Mouse (Mus musculus): ENCODE results near the gene Spag17.

Gene Spag17

DNA sequence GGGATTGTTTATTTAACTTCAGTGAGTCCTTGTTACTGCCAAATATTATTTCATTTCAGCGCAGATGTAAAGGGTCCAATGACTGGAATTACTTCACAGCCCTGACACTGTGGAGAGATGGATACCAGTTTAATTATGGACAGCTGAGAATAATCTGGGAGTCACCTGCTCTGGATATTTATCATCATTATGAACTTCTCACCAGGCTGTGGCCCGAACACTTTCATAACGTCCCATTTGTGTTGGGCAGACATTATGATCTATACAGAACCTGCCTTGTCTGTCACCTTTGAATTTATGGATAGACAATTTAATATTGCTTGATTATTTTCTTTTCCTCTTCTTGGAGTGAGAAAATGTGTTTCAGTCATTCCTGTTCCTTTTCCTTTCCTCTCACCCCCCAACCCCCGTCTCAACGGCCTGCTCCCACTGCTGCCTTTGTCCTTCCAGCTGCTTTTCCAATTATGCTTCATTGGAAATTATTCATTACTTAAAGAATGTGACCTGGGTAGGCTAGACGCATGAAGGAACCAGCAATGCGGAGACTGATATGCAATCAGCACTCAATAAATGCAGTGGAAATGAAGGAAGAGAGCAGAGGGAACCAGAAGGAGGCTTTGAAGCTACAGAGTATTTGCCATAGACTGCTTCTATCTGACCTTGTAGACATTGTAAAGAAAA lies 74.7 kb downstream of the Spag17 start:
- ATAC-seq (ENCODE audit: insufficient number of reproducible peaks, low FRiP score, low TSS enrichment) = no peak

DNA sequence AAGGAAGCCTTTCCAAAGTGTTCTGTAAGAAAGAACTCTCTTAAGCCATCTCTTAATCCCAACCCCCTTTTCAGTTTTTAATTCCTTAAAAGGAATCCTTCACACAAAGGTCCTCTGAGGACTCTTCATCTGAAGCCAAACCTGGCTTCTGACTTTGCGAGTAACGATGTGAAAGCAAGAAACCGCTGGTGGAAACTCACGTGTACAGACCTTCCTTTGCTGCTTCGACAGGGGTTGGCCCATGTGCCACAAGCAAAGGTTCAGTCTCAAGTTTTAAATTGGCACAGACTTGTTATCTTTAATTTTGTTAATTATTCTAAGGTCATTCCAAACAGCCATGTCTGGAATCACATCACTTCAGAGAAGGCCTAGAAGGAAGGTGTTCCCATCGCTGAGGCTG lies 79.1 kb downstream of the Spag17 start:
- no peak for ATAC-seq (ENCODE audit: insufficient number of reproducible peaks, low FRiP score, low TSS enrichment)

DNA sequence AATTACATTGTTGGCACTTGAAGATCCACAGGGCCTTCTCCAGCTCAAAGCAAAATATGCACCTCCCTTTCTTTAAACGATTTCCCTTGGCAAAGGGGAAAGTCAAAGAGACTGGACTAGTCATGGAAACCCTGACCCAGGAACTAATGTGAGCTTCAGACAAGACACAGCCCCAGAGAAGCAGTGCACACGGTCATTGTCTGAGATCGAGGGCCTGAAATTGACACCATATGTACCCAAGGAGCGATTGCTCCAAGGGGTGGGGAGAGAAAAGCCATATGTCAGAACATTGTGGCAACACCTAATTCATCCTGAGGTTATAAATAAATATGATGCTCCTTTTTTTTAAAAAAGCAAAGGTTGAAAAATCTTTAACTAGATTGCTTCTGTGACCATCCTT lies 80.7 kb downstream of the Spag17 start:
- no peak for ATAC-seq (ENCODE audit: insufficient number of reproducible peaks, low FRiP score, low TSS enrichment)

DNA sequence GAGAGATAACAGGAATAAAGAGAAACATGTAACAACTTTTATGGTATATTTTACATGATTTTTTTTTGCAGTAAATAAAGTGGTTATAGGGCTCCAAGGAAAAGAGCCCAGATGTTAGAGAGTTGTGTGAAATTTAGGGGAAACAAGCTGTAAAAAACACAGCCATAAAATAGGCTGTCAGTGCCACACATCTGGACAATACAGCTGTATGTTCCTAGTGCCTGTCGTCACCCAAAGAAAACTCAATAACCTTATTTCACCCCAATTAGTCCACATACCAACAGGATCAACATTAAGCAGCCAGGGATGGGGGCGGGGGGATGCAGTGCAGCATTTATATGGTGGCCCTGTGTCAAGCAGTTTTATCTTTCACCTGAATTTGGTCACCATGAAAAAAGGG lies 81.1 kb downstream of the Spag17 start:
- ATAC-seq (ENCODE audit: insufficient number of reproducible peaks, low FRiP score, low TSS enrichment) = no peak

DNA sequence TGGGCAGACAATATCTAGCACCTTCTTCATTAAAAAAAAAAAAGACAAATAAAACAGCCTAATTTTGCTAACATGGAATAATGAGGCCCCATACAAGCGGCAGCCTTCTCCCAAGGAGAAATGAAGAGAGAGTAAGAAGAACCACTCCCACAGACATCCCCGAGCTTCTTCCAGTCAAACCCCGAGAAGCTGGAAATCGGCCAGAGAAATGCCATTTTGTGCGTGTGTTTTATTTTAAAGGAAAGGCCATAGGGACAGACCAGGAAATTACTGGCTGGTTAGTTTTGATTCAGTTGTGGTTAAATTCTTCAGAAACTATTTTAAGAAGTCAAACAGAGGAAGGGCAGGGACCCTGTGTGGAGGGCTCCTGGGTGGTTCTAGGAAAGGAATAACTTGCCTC lies 85.6 kb downstream of the Spag17 start:
- ATAC-seq (ENCODE audit: insufficient number of reproducible peaks, low FRiP score, low TSS enrichment) = no peak

DNA sequence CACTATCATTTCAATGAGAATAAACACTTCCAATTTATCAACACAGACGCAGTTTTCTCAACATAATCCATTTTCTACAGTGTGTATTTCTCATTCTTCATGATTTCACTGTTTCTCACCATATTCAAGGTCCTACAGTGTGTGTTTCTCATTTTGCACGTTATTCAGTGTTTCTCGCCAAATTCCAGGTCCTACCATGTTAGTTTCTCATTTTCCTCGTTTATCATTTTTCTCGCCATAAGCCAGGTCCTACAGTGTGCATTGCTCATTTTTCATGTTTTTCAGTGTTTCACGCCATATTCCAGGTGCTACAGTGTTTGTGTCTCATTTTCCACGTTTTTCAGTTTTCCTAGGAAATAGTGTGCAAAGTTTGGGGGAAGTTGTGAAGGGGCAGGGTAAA lies 95.8 kb downstream of the Spag17 start:
- no peak; the same call in 1 of the 2 replicates for ATAC-seq (ENCODE audit: insufficient number of reproducible peaks, low FRiP score, low TSS enrichment)

DNA sequence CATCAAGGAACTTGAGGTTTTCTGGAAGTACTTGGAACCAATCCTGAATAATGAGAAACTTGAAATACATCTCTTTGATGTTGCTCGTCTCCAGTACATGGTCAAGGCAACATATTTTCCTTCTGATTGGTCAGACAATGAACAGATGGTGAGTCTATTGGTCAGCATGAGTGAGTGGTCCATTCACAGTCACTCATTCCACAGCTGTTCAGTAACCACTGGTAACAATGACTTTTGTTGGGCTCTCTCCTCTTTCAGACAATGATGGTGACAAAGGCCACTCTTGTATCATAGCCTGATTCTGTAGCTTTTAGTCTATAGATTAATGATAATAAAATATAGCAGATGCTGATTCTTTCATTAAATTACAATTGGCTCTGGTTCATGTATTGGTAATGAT lies 119.5 kb downstream of the Spag17 start:
- no peak for ATAC-seq (ENCODE audit: insufficient number of reproducible peaks, low FRiP score, low TSS enrichment)

DNA sequence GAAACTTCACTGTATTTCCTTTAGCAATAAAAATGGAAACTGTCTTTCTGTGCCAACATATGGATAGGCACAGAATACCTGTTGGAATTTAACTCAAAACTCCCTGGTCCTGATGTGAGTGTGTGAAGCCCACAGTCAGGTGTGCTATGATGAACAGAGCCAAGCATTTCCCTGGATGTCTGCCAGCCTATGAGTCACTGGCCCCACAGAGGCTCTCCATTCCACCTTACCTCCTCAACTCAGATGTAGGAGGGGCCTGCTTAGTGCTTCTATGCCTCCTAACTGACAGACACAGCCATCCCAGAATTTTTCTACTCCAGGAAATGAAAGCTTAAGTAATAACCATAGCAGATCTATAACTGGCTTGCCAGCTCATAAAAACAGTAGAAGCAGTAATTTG lies 124.6 kb downstream of the Spag17 start:
- no peak for ATAC-seq (ENCODE audit: insufficient number of reproducible peaks, low FRiP score, low TSS enrichment)

DNA sequence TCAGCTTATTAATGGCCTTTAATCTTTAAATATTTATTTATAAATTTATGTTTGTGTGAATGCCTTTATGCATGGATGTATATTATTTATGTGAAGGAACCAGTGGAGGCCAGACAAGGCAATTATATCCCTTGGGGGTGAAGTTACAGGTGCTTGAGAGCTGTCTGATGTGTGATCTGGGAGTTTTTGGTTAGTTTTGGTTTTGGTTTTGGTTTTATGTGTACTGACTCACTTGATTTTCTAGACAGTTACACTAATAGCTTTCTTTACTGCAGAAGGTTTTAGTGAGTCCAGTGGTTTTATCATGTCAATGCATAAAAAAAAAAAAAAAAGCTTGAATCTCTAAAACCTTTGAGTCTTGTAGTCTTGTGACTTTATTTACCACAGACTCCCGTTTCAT lies 128.9 kb downstream of the Spag17 start:
- ATAC-seq (ENCODE audit: insufficient number of reproducible peaks, low FRiP score, low TSS enrichment) = no peak

DNA sequence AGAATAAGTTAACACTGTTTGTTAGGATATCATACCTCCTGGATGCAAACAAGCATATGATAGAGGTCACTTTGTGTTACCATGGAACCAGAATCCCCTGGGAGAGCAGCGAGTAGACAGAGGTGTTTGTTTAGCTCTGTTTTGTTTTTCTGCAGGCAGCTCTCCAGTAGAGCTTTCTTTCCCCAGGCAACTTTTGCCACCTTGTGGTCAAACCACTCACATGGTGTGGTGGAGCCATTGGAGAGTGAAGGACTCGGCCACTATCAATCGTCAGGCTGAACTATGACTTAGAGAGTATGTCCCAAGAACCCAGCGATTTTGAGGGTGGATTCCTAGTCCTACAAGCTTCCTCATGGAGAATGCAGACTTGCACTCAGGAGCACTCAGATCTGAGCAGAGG lies 146.1 kb downstream of the Spag17 start:
- peak; percentile 66 for ATAC-seq (ENCODE audit: insufficient number of reproducible peaks, low FRiP score, low TSS enrichment)

DNA sequence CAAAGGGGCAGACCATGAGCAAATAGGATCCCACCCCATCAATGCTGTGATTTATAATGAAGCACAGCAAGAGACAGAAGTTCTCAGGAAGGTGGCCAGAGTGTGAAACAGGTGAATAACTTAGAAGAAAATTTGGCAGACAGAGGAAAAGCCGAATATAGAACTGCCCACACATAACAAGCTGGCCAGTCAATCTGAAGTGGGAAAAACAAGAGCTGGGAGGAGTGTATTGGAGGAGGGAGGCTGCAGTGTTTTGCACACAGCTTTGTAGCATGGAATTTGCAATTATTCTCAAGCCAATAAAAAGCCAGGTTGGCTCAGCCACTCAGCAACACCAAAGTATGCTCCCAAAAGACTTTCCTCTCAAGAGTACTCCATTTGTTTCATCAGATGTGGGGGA lies 147.8 kb downstream of the Spag17 start:
- ATAC-seq (ENCODE audit: insufficient number of reproducible peaks, low FRiP score, low TSS enrichment) = peak; percentile 42; the same call in 1 of the 2 replicates

DNA sequence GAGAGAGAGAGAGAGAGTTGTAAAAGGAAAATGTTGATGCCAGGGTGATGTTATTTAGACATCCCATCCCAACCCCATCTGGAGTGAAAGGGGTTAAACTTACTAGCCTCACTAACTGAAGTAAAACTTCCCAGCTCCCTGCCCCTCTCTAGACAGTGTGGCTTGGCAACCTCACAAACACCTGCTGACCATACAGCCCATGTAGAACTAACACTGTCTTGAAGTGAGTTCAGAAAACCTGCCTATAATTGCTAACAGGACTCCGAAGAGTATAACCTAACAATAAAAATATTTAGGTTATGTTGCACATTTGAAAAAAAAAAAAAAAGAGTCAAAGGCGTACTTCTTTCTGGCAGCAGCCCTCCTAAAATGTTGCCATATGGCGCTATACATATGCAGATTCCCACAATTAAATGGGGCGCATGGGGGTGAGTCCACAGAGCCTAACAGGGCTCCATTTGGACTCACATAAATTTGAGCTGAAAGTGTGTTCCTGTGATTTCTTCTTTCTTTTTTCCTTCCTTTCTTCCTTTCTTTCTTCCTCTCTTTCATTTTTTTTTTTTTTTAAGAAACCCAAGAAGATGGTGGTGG lies 149.3 kb downstream of the Spag17 start:
- ATAC-seq (ENCODE audit: insufficient number of reproducible peaks, low FRiP score, low TSS enrichment) = no peak

DNA sequence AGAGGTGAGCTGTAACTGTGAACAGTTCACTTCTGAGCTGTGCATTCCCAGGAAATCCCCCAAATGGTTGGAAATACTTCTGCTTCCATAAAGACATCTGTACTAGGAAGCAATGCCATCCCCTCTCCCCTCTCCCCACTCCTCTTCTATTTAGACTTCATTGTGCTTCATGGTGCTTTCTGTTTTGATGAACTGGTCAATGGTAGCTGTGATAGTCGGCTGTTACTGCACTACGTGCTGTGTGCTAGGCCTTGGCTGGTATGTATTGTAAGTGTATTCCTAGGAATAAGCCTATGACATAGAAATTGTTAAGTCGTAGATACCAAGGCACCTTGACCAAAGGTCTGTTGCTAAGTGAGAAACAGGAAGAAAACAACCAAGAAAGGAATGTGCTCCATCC lies 149.9 kb downstream of the Spag17 start:
- ATAC-seq (ENCODE audit: insufficient number of reproducible peaks, low FRiP score, low TSS enrichment) = no peak

DNA sequence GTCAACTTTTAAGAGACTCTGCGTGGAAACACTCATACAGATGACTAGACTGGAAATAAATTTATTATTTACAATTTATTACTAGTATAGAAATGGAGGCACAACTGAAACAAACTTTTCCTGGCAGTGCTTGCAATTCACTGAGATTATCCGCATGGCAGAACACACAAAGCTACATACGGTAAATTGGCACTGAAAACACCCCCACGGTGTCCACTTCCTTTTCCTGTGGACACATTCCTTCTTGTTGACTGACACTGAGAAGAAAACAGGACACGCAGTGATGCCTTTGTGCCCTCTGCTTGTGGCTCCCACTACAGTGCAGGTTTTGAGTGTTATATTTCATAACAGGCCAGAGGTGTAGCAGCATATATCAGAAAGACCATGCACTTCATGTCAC lies 151.6 kb downstream of the Spag17 start:
- no peak for ATAC-seq (ENCODE audit: insufficient number of reproducible peaks, low FRiP score, low TSS enrichment)

DNA sequence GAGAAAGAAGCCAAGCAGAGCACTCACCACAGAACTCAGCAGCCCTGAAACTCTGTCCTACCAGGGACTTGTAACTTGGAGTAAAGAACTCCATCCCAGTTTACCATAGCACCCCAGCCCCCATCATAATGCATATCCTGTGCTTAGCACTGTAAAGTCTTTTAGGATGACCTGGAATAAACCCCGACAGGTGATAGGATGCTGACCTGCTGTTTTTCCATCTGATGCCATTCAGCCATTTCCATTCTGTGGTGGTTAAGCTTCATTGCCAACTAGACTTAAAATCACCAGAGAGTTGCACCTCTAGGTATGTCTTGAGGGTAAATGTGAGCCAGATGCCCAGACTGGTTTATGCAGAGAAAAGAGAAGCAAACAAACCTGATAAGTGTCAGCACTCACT lies 189.2 kb downstream of the Spag17 start:
- ATAC-seq (ENCODE audit: insufficient number of reproducible peaks, low FRiP score, low TSS enrichment) = peak; percentile 81

DNA sequence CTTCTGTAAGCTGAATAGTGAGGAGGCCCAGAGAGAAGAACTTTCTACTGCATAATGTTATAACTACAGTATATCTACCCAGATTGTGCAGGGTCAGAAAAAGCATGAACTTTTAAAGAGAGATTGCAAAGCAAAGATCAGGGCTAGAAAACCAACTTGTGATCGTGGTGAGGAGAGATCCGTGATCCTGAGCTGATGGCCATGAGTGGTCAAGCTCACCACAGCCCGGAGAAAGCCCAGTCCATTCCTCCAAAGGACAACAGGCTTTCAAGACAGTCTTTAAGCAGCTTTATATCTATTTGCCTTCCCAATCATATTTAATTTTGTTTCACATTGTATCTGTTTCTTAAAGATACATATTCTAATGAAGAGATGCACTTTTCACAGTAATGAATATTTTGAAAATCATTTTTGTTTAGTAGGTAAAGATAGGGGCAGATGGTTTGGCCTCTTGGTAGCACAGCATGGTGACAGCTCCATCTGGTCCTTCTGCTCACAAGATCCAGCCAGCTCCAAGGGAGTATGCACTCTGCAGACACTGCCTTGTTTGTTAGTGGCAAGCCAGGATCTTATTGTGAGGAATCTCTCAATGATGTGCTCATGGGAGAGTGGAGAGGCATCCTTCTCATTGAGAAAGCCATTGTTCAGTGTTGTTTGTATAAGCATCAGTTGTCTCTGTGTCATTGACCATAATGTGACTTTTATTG lies 217.3 kb downstream of the Spag17 start:
- ATAC-seq (ENCODE audit: insufficient number of reproducible peaks, low FRiP score, low TSS enrichment) = peak; percentile 90

DNA sequence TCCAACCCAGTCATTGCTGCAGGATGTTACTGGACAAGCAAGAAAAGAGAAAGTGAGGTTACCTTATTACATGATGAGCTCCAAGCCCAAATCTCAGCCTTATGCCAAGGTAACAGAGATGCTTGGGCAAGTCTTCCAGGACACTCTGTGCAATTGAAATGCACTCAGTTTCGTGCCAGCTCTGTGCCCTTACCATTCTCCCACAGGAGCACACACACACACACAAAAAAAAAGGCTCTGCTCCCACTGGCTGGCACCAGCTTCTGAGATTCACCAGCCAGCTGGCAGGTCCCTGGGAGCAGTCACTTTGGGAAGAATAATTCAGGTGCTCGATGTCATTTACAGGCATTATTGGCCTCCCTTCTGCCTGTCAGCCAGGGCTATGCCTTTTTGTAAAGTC lies 221.5 kb downstream of the Spag17 start:
- ATAC-seq (ENCODE audit: insufficient number of reproducible peaks, low FRiP score, low TSS enrichment) = peak; percentile 84

DNA sequence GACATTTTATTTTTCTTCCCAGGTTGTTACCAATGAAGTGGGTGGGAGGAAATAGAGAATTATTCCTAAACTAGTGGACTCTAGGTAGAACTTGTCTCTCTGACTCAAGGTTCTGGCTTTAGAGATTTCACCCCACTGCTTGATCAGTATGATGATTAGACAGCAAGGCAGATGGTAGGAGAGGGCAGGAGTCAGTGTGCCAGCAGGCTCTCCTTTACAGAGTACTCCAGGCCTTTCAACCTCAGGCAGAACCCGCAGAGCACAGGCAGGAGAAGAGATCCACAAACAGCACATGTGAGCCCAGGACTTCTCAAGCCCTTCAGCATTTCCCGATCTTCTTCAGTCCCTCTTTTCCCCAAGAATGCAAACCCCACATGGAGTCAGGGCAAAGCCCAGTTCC lies 233.5 kb downstream of the Spag17 start:
- peak; percentile 84 for ATAC-seq (ENCODE audit: insufficient number of reproducible peaks, low FRiP score, low TSS enrichment)

DNA sequence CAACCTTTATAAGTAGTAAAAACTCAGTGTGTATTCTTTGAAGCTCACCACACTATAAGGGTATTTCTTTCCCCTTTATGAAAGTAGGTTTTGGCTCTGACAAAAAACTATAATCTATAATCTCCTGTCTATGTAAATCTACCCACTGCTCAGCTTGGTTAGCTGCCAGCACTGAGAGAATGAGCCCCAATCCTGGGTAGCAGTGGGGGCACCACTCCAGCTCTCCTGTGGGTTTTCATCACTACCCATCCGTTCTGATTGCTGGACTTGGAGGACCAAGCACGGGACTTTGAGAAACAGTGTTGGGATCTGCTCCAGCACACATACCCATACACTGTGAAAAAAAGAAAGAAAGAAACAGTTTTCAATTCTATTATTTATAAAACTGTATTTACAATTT lies 236.8 kb downstream of the Spag17 start:
- ATAC-seq (ENCODE audit: insufficient number of reproducible peaks, low FRiP score, low TSS enrichment) = no peak; the same call in 1 of the 2 replicates

DNA sequence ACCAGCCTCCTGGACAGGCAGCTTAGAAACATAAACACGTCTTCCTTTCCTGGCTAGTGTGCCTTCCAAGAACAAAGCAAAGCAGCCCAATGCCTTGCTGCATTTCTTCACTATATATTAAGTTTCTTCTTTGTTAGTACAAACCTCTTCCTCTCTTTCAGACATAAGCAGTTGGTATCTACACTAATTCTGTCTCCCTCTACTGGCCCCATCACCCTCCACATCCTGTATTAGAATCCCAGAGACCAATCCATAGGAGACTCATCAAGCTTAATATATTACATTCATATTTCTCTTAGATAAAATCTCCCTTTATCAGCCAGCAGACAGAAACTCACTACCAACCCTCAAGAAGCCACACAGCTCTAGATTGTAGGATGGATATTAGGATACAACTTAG lies 237.2 kb downstream of the Spag17 start:
- ATAC-seq (ENCODE audit: insufficient number of reproducible peaks, low FRiP score, low TSS enrichment) = no peak

DNA sequence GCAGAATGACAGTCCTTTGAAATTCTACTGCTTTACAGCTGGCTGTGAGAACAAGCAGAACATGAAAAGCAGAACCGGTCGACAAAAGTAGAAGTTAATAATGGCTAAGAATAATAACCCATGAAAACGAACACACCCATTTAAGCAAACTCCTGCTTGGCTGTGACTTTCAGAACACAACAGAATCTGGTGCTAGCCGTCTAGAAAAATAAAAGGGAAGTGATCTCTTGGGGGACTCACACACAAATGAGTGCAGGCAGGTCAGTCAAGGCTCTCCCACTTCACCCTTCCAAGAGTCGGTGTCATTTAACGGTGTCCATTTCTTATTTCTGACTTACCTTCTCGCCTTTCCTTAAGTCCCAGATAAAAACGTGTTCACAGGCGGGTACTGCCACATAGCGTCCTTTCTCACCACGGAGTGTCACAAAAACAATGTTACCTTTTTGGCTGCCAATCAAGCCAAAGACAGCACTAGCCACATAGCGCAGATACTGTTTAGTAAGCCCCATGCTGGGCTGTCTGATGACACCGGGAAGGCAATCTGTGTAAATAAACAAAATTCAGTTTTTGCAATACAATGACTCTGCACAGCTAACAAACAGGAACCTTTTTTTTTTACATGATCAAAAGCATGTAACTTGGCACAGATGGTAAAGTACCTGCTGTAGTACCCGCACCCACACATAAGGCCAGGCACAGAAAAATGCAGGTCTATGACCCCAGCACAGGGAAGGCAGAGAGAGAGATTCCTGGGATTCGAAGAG lies 275.7 kb downstream of the Spag17 start:
- ATAC-seq (ENCODE audit: insufficient number of reproducible peaks, low FRiP score, low TSS enrichment) = no peak

Measured in cerebellum, adult (tissue).